Mouse (Mus musculus): ENCODE results near the gene Sebox. TPM values are rescaled to one million over a fixed set of nuclear protein-coding genes. Genes with fewer than 3 reads are reported as not detected.
"Not testable (repeated sequence)": the region's sequence is repeated elsewhere in the genome, so short reads cannot be mapped to it uniquely, and the experiment has no call there.

Sebox gene
- total and polyA plus RNA-seq, 2 experiments from 2014 or later = 0.71 TPM; not detected in 1

GRCm38 (mm10) chr11:78522481-78522997 lies 19.3 kb downstream of the Sebox start:
- no peak overlapping the region for H3K4me3 ChIP-seq (ENCODE audit: low read depth, low read length)
- 0 out of 2 replicates have a peak overlapping the region, but pooled peaks have one; percentile 3 for H3K27ac ChIP-seq (ENCODE audit: low read depth, low read length)
- no peak overlapping the region for H3K4me2 ChIP-seq (ENCODE audit: low read depth, low read length, poor library complexity, severe bottlenecking)
- no peak overlapping the region for H3K9ac ChIP-seq (replicated peaks; ENCODE audit: low read length, poor library complexity, severe bottlenecking)
- peaks cover 85% of the 10 kb centered on the region for H3K36me3 ChIP-seq (ENCODE audit: insufficient read depth, low read length)
- TF ChIP-seq CTCF (IDR thresholded peaks at IDR 0.05) = peak; percentile 60
- no peaks in the 10 kb centered on the region for H3K9me3 ChIP-seq (ENCODE audit: low read length)
- no peaks in the 10 kb centered on the region for H3K4me1 ChIP-seq (ENCODE audit: insufficient read depth, low read length)
- WGBS = 88% methylated on average over 1 of the region's 1 CpGs
- ATAC-seq (ENCODE audit: low FRiP score) (no peak), DNase-seq (ENCODE audit: low spot score) (peak; percentile 31)
- no peaks in the 10 kb centered on the region for H3K27me3 ChIP-seq (ENCODE audit: insufficient read depth, low read length)

GRCm38 (mm10) chr11:78523241-78523955 lies 20.2 kb downstream of the Sebox start:
- peaks cover 84% of the 10 kb centered on the region for H3K36me3 ChIP-seq (ENCODE audit: insufficient read depth, low read length)
- no peaks in the 10 kb centered on the region for H3K4me1 ChIP-seq (ENCODE audit: insufficient read depth, low read length)
- no peak overlapping the region for H3K4me3 ChIP-seq (ENCODE audit: low read depth, low read length)
- no peaks in the 10 kb centered on the region for H3K9me3 ChIP-seq (ENCODE audit: low read length)
- DNase-seq (ENCODE audit: low spot score) = peak; percentile 44
- no peak overlapping the region for H3K4me2 ChIP-seq (ENCODE audit: low read depth, low read length, poor library complexity, severe bottlenecking)
- TF ChIP-seq CTCF (IDR thresholded peaks at IDR 0.05) = no peak
- H3K9ac ChIP-seq (replicated peaks; ENCODE audit: low read length, poor library complexity, severe bottlenecking) = no peak overlapping the region
- ATAC-seq (ENCODE audit: low FRiP score) = no peak
- WGBS = 76% methylated on average over 9 of the region's 9 CpGs
- no peaks in the 10 kb centered on the region for H3K27me3 ChIP-seq (ENCODE audit: insufficient read depth, low read length)
- no peak overlapping the region for H3K27ac ChIP-seq (ENCODE audit: low read depth, low read length)

GRCm38 (mm10) chr11:78524838-78525237 lies 21.6 kb downstream of the Sebox start:
- ATAC-seq (ENCODE audit: low FRiP score) = no peak

GRCm38 (mm10) chr11:78528714-78529113 lies 25.5 kb downstream of the Sebox start:
- Histone ChIP-seq H3K27ac (ENCODE audit: low read depth, low read length) (no peak overlapping the region), H3K9ac (replicated peaks; ENCODE audit: low read length, poor library complexity, severe bottlenecking) (no peak overlapping the region), H3K9me3 (ENCODE audit: low read length) (no peaks in the 10 kb centered on the region), H3K27me3 (ENCODE audit: insufficient read depth, low read length) (no peaks in the 10 kb centered on the region), H3K4me2 (ENCODE audit: low read depth, low read length, poor library complexity, severe bottlenecking) (no peak overlapping the region), H3K36me3 (ENCODE audit: insufficient read depth, low read length) (peaks cover 58% of the 10 kb centered on the region), H3K4me1 (ENCODE audit: insufficient read depth, low read length) (no peaks in the 10 kb centered on the region), H3K4me3 (ENCODE audit: low read depth, low read length) (no peak overlapping the region)
- WGBS = 77% methylated on average over 9 of the region's 9 CpGs
- ATAC-seq (ENCODE audit: low FRiP score) (no peak), DNase-seq (ENCODE audit: low spot score) (no peak)
- TF ChIP-seq CTCF (IDR thresholded peaks at IDR 0.05) = no peak

More at GRCm38 (mm10) chr11:78524838-78525237, 21.6 kb downstream of the Sebox start:
- WGBS = 69% methylated on average over 2 of the region's 2 CpGs
- H3K4me2 ChIP-seq (ENCODE audit: low read depth, low read length, poor library complexity, severe bottlenecking) = no peak overlapping the region
- no peak for TF ChIP-seq CTCF (IDR thresholded peaks at IDR 0.05)
- no peak overlapping the region for H3K9ac ChIP-seq (replicated peaks; ENCODE audit: low read length, poor library complexity, severe bottlenecking)
- no peaks in the 10 kb centered on the region for H3K27me3 ChIP-seq (ENCODE audit: insufficient read depth, low read length)
- H3K9me3 ChIP-seq (ENCODE audit: low read length) = no peaks in the 10 kb centered on the region
- no peak overlapping the region for H3K27ac ChIP-seq (ENCODE audit: low read depth, low read length)
- peaks cover 84% of the 10 kb centered on the region for H3K36me3 ChIP-seq (ENCODE audit: insufficient read depth, low read length)
- H3K4me3 ChIP-seq (ENCODE audit: low read depth, low read length) = no peak overlapping the region
- H3K4me1 ChIP-seq (ENCODE audit: insufficient read depth, low read length) = no peaks in the 10 kb centered on the region
- peak; percentile 61 for DNase-seq (ENCODE audit: low spot score)

GRCm38 (mm10) chr11:78530001-78530400 lies 26.8 kb downstream of the Sebox start:
- Histone ChIP-seq H3K36me3 (ENCODE audit: insufficient read depth, low read length) (peaks cover 46% of the 10 kb centered on the region), H3K9ac (replicated peaks; ENCODE audit: low read length, poor library complexity, severe bottlenecking) (no peak overlapping the region), H3K4me3 (ENCODE audit: low read depth, low read length) (no peak overlapping the region), H3K4me1 (ENCODE audit: insufficient read depth, low read length) (peaks cover 5% of the 10 kb centered on the region; the same call in 1 of the 2 replicates), H3K9me3 (ENCODE audit: low read length) (no peaks in the 10 kb centered on the region), H3K27ac (ENCODE audit: low read depth, low read length) (no peak overlapping the region), H3K27me3 (ENCODE audit: insufficient read depth, low read length) (no peaks in the 10 kb centered on the region), H3K4me2 (ENCODE audit: low read depth, low read length, poor library complexity, severe bottlenecking) (no peak overlapping the region)
- ATAC-seq (ENCODE audit: low FRiP score) = no peak
- 90% methylated on average over 12 of the region's 12 CpGs for WGBS
- DNase-seq (ENCODE audit: low spot score) = no peak
- no peak for TF ChIP-seq CTCF (IDR thresholded peaks at IDR 0.05)

GRCm38 (mm10) chr11:78531046-78531445 lies 27.8 kb downstream of the Sebox start:
- Histone ChIP-seq H3K9ac (replicated peaks; ENCODE audit: low read length, poor library complexity, severe bottlenecking) (no peak overlapping the region), H3K9me3 (ENCODE audit: low read length) (no peaks in the 10 kb centered on the region), H3K36me3 (ENCODE audit: insufficient read depth, low read length) (peaks cover 39% of the 10 kb centered on the region), H3K27me3 (ENCODE audit: insufficient read depth, low read length) (no peaks in the 10 kb centered on the region), H3K4me1 (ENCODE audit: insufficient read depth, low read length) (peaks cover 6% of the 10 kb centered on the region; the same call in 1 of the 2 replicates), H3K4me3 (ENCODE audit: low read depth, low read length) (no peak overlapping the region), H3K4me2 (ENCODE audit: low read depth, low read length, poor library complexity, severe bottlenecking) (no peak overlapping the region), H3K27ac (ENCODE audit: low read depth, low read length) (no peak overlapping the region)
- no peak for TF ChIP-seq CTCF (IDR thresholded peaks at IDR 0.05)
- no peak for DNase-seq (ENCODE audit: low spot score)
- 79% methylated on average over 6 of the region's 6 CpGs for WGBS
- no peak for ATAC-seq (ENCODE audit: low FRiP score)

GRCm38 (mm10) chr11:78531515-78531914 lies 28.3 kb downstream of the Sebox start:
- not testable (repeated sequence) for H3K4me2 ChIP-seq (ENCODE audit: low read depth, low read length, poor library complexity, severe bottlenecking); H3K9me3 ChIP-seq (ENCODE audit: low read length); DNase-seq (ENCODE audit: low spot score); H3K27me3 ChIP-seq (ENCODE audit: insufficient read depth, low read length); H3K27ac ChIP-seq (ENCODE audit: low read depth, low read length); H3K9ac ChIP-seq (replicated peaks; ENCODE audit: low read length, poor library complexity, severe bottlenecking); H3K4me1 ChIP-seq (ENCODE audit: insufficient read depth, low read length); ATAC-seq (ENCODE audit: low FRiP score); H3K4me3 ChIP-seq (ENCODE audit: low read depth, low read length)
- peaks cover 34% of the 10 kb centered on the region for H3K36me3 ChIP-seq (ENCODE audit: insufficient read depth, low read length)
- 92% methylated on average over 10 of the region's 10 CpGs for WGBS

Measured in midbrain, postnatal 0 days (tissue).